ENCODE assay signal across 10 mouse cellular contexts in the genomic region with DNA sequence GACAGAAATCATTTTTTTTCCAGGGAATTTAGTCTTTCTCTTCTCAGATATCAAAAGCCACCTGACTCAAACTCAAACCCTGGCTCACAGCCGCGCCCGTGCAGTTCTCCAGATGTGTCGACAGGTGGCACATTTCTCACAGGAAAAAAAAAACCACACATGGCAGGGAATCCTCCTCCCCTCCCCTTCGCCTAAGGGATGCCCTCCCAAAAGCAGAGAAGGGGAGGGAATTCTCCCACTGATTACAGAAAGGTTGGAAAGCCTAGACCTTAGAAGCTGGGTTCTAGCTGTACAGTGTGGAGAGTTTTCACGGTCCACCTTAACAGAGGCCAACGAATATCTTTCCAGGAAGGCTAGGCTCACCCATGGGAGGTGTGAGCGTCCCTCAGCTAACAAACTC. TPM values are rescaled to one million over a fixed set of nuclear protein-coding genes. Genes with fewer than 3 reads are reported as not detected.
DNase-seq lines count a peak whose midpoint lies in the region; ATAC-seq lines count a peak whose summit lies in the region.
"Had no signal": no experiment of that assay in that cellular context is flagged by ENCODE, and none has a peak within 500 bp of the region (broad histone marks: within the 10 kb centered on the region; RNA-seq: fewer than 3 reads in every experiment).

No protein-coding gene starts in this region.

- H3K27ac ChIP-seq in hindbrain, embryonic 12.5 days = no peak overlapping the region
- H3K27ac ChIP-seq: limb, embryonic 12.5 days had no signal

- under 1% methylated on average over 8 of the region's 8 CpGs for WGBS in hindbrain, embryonic 12.5 days

- H3K4me2 ChIP-seq in hindbrain, embryonic 12.5 days (replicated peaks) = 0 out of 2 replicates have a peak overlapping the region, but pooled peaks have one; percentile 3
- H3K4me2 ChIP-seq: limb, embryonic 12.5 days had no signal

- H3K4me3 ChIP-seq in hindbrain, embryonic 12.5 days = no peak overlapping the region
- H3K4me3 ChIP-seq: limb, embryonic 12.5 days had no signal

- no peak for ATAC-seq in hindbrain, embryonic 12.5 days (ENCODE audit: low FRiP score)

- no peaks in the 10 kb centered on the region for H3K9me3 ChIP-seq in hindbrain, embryonic 12.5 days (replicated peaks)
- H3K9me3 ChIP-seq: limb, embryonic 12.5 days had no signal

- H3K27me3 ChIP-seq in hindbrain, embryonic 12.5 days = peaks cover 97% of the 10 kb centered on the region

- DNase-seq in gastrocnemius, postnatal 10 days = peak; percentile 62
- no peak for DNase-seq in gastrocnemius, adult 18-20 months (ENCODE audit: low spot score)
- DNase-seq in right cerebral cortex, postnatal 14 days = peak; percentile 31
- DNase-seq in right cerebral cortex, adult 2 months (ENCODE audit: low spot score in 2 of 2) = no peak
- peak; percentile 67 for DNase-seq in retina, postnatal 1 day
- DNase-seq in layer of hippocampus, adult 18-20 months (ENCODE audit: low spot score in 2 of 2) = no peak
- DNase-seq in ovary, adult 18-20 months (ENCODE audit: low spot score) = no peak
- DNase-seq: spleen, adult 18-20 months had no signal

- H3K9ac ChIP-seq in hindbrain, embryonic 12.5 days = 0 out of 2 replicates have a peak overlapping the region, but pooled peaks have one; percentile 8
- H3K9ac ChIP-seq: limb, embryonic 12.5 days had no signal

- 0 out of 2 replicates have a peak, but pooled peaks cover 6% of the 10 kb centered on the region for H3K4me1 ChIP-seq in hindbrain, embryonic 12.5 days

- no peaks in the 10 kb centered on the region for H3K36me3 ChIP-seq in hindbrain, embryonic 12.5 days
- H3K36me3 ChIP-seq: limb, embryonic 12.5 days had no signal

RNA-seq across cellular contexts. Expression of a gene that starts 7.6 kb away (rescaled TPM):
- 1 to 10 TPM; 7.3 to 9.2 TPM for total RNA-seq in gastrocnemius, postnatal 10 days (2021)
- total RNA-seq in gastrocnemius, adult 18-20 months (2021) = 10 to 100 TPM in 1 of 2 experiments, 1 to 10 TPM in 1; 5.6 to 10.2 TPM
- 7.5 and 8.8 TPM in 2 replicates for polyA plus RNA-seq in hindbrain, embryonic 12.5 days (2016; fragmentation: Nextera tagmentation; extraction: Ambion mirVana)
- not detected for total RNA-seq in layer of hippocampus, adult 18-20 months (2021)

Comparison
In these comparisons a context has a peak if more than half of its experiments do, and no peak if none do; other contexts are left out.
1. DNase-seq: peak in gastrocnemius, postnatal 10 days (single experiment), right cerebral cortex, postnatal 14 days (single experiment) and retina, postnatal 1 day (single experiment); none in gastrocnemius, adult 18-20 months (single experiment), right cerebral cortex, adult 2 months (0 of 2), layer of hippocampus, adult 18-20 months (0 of 2) and ovary, adult 18-20 months (single experiment).
2. RNA of a gene that starts 7.6 kb away (total RNA-seq): 5.6 to 10.2 TPM in gastrocnemius, adult 18-20 months and 7.3 to 9.2 TPM in gastrocnemius, postnatal 10 days; not detected in layer of hippocampus, adult 18-20 months; every median in the first group is over 4 times any median in the second.